Mouse (Mus musculus): Measurements from ENCODE around the gene Rimbp2. TPM values are rescaled to one million over a fixed set of nuclear protein-coding genes. Genes with fewer than 3 reads are reported as not detected.

Gene Rimbp2
- not detected for polyA plus RNA-seq (2014; fragmentation: Illumina TruSeq; extraction: RNeasy Lipid Tissue Mini Kit (QIAGEN cat#74804); ENCODE audit: low read depth, low replicate concordance)

DNA sequence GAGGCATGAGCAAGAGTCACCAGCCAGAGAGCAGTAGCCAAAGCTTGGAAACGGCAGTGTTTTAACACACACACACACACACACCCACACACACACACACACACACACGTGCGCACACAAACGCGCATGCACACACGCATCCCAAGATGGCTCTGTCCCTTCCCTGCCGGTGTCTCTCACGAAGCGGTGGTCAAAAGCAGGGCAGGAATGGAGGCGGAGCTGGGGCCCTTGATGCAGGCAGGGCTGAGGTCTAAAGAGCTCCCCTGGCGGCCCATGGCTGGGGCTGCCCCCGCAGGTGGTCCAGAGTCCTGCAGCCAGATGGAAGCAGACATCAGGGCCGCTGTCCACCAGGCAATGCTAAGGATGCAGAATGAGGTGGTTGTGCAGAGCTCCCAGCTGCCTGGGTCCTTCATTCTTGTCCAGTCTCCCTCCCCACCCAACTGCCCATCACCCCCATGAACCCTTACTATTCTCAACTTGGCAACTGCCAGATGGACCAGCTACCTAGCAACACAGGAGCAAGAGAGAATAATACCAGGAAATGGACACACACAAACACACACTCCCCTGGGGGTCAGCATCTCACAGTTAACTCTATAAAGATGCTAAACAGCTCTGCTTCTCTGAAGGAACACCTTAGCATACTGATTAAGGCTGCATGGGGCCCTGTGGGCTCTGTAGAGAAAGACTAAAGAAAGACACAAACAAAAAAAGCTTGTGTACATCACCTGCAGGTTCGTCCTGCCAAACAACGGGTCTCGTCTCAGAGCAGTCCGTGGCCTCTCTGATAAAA lies at the start of gene Rimbp2:
Gene Rimbp2, minus strand, starts transcription at position 209 of the 793 bp plus-strand sequence.

Other genes with a start within 250 kb of the Rimbp2 start
- 21.4 TPM for gene Stx2, start 55.1 kb upstream of the Rimbp2 start, polyA plus RNA-seq (2014; fragmentation: Illumina TruSeq; extraction: RNeasy Lipid Tissue Mini Kit (QIAGEN cat#74804); ENCODE audit: low read depth, low replicate concordance)
- 76.1 TPM for gene Ran, start 66.6 kb upstream of the Rimbp2 start, polyA plus RNA-seq (2014; fragmentation: Illumina TruSeq; extraction: RNeasy Lipid Tissue Mini Kit (QIAGEN cat#74804); ENCODE audit: low read depth, low replicate concordance)
- 0.13 TPM for gene Adgrd1, start 143.3 kb upstream of the Rimbp2 start, polyA plus RNA-seq (2014; fragmentation: Illumina TruSeq; extraction: RNeasy Lipid Tissue Mini Kit (QIAGEN cat#74804); ENCODE audit: low read depth, low replicate concordance)

Measured in liver, adult 10 weeks (tissue).